Mouse (Mus musculus): ENCODE results near the gene Pde8b. TPM values are rescaled to one million over a fixed set of nuclear protein-coding genes. Genes with fewer than 3 reads are reported as not detected.
A peak's percentile ranks its signal among the peaks of the same experiment; 100 is the strongest.

Gene Pde8b
- polyA plus RNA-seq, 1 experiment, result 6.3 TPM

DNA sequence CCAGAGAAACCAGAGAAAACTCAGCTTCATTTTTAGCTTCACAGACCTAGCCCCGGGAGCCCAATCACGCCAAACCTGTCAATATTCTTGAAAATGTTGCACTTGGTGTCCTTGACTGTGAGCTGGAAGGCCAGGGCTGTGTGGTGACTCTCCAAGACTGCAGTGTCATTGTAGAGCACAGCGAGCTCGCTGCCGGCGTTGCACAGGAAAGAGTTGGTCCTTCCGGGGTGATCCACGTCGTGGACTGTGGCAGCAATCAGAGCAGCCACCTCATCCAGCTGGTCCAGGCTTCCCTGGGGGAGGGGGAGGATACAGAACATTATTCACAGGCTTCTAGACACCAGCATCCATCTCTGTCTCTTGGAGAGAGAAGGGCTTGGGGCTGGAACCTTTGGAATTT is 216.0 kb downstream of the Pde8b start:
- 17% methylated on average over 9 of the region's 9 CpGs for WGBS
- no peak overlapping the region for H3K4me3 ChIP-seq (replicated peaks; ENCODE audit: control insufficient read depth, low read depth, low read length)

DNA sequence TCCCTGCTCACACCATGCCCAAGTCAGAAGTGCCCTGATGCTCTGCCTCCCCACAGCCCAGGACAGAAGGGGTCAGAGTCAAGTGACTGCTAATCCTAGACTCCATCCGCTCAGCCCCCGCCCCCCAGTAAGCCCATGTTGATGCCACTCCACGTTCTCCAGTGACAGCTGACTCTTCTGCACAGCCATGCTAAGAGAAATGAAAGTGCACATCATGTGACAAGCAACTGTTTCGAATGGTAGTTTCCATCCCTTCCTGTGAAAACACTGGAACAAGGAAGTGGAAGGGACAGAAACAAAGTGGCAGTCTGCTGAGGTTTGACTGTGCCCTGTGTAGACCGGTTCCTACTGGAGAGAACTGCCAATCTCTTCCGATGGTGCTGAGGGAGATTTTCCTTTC is 217.2 kb downstream of the Pde8b start:
- H3K4me3 ChIP-seq (replicated peaks; ENCODE audit: control insufficient read depth, low read depth, low read length), result no peak overlapping the region
- no peaks in the 10 kb centered on the region for H3K4me1 ChIP-seq (ENCODE audit: control insufficient read depth, insufficient read depth, low read length)
- TF ChIP-seq POLR2A (IDR thresholded peaks at IDR 0.05; ENCODE audit: borderline replicate concordance, control insufficient read depth, low read depth, low read length) (no peak), CTCF (IDR thresholded peaks at IDR 0.05; ENCODE audit: control insufficient read depth, insufficient read depth, low read length) (no peak)
- no peak overlapping the region for H3K27ac ChIP-seq (ENCODE audit: control insufficient read depth, insufficient read depth, low read depth, low read length, poor library complexity)
- WGBS, result 67% methylated on average over 6 of the region's 6 CpGs

More for the DNA sequence above, 216.0 kb downstream of the Pde8b start:
- TF ChIP-seq CTCF (IDR thresholded peaks at IDR 0.05; ENCODE audit: control insufficient read depth, insufficient read depth, low read length) (no peak), POLR2A (IDR thresholded peaks at IDR 0.05; ENCODE audit: borderline replicate concordance, control insufficient read depth, low read depth, low read length) (no peak)
- H3K27ac ChIP-seq (ENCODE audit: control insufficient read depth, insufficient read depth, low read depth, low read length, poor library complexity), result no peak overlapping the region
- no peaks in the 10 kb centered on the region for H3K4me1 ChIP-seq (ENCODE audit: control insufficient read depth, insufficient read depth, low read length)

DNA sequence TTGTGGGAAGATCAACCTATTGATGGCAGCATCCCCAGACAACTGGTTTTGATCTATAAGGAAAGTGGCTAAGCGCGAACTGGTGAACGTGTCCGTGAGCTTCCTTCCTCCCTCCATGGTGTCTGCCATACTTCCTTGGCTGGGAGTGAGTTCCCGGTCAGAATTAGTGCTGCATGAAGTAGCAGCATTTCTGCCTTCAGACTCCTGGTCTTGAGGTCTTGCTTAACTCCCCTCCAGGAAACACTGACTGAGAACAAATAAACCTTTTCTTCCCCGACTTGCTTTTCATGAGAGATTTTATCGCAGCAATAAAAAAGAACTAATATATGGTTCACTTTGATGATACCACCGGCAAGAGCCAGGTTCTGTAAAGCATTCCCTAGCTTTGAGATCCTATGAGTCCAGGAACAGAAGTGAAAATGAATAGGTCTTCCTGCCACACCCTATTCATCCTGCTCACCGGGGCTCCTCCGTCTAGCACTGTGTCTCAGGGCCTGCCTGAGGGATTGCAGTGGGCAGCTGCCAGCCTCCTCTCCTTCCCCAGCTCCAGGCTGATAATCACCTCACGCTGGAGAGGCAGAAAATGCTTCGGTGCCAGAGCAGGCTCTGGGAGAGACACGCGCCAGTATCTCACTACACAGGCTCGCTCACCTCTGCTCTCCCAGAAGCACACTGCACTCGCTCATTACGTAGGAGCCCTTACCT is 217.9 kb downstream of the Pde8b start:
- no peak overlapping the region for H3K27ac ChIP-seq (ENCODE audit: control insufficient read depth, insufficient read depth, low read depth, low read length, poor library complexity)
- 85% methylated on average over 17 of the region's 17 CpGs for WGBS
- H3K4me3 ChIP-seq (replicated peaks; ENCODE audit: control insufficient read depth, low read depth, low read length), result no peak overlapping the region
- TF ChIP-seq CTCF (IDR thresholded peaks at IDR 0.05; ENCODE audit: control insufficient read depth, insufficient read depth, low read length), result no peak
- TF ChIP-seq POLR2A (IDR thresholded peaks at IDR 0.05; ENCODE audit: borderline replicate concordance, control insufficient read depth, low read depth, low read length), result no peak
- H3K4me1 ChIP-seq (ENCODE audit: control insufficient read depth, insufficient read depth, low read length), result no peaks in the 10 kb centered on the region

DNA sequence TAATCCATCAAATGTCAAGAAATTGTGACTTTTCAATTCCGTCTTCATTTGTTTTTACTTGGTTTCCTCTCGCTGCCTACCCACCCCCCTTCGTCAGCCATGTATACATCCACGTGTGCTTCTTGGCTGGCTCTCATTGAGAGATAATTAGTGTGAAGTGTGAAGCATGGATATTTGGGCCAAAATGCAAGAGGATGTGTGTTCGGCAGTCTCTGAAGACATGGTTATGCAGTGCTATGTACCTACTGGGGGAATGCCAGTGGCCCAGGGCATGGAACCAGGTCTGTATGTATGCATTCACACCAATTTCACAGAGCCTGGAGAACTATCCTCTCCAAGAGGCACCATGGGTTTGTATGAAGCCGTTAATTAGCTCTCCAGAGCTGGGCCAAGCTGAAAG is 219.3 kb downstream of the Pde8b start:
- H3K4me1 ChIP-seq (ENCODE audit: control insufficient read depth, insufficient read depth, low read length), result no peaks in the 10 kb centered on the region
- no peak for TF ChIP-seq POLR2A (IDR thresholded peaks at IDR 0.05; ENCODE audit: borderline replicate concordance, control insufficient read depth, low read depth, low read length)
- no peak for TF ChIP-seq CTCF (IDR thresholded peaks at IDR 0.05; ENCODE audit: control insufficient read depth, insufficient read depth, low read length)
- 88% methylated on average over 6 of the region's 6 CpGs for WGBS
- H3K27ac ChIP-seq (ENCODE audit: control insufficient read depth, insufficient read depth, low read depth, low read length, poor library complexity), result no peak overlapping the region
- H3K4me3 ChIP-seq (replicated peaks; ENCODE audit: control insufficient read depth, low read depth, low read length), result no peak overlapping the region

DNA sequence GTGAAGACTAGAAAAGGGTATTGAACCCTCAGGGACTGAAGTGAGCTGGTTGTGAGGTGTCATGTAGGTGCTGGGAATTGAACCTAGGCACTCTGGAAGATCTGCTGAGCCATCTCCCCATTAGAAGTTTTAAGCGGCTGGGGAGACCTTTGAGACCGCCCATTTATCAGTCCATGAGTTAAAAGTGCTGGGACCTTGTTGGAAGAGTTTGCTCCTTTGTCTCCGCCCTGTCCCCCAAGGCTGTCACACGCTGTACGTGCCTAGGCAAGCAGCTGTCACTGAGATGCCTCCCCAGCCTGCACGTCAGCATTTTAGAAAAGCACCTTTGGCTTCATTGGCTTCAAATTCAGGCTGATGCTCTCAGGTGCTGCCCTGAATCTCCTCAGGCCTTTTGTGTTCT is 229.9 kb downstream of the Pde8b start:
- TF ChIP-seq CTCF (IDR thresholded peaks at IDR 0.05; ENCODE audit: control insufficient read depth, insufficient read depth, low read length) (no peak), POLR2A (IDR thresholded peaks at IDR 0.05; ENCODE audit: borderline replicate concordance, control insufficient read depth, low read depth, low read length) (no peak)
- H3K4me1 ChIP-seq (ENCODE audit: control insufficient read depth, insufficient read depth, low read length), result no peaks in the 10 kb centered on the region; the same call in 1 of the 2 replicates

DNA sequence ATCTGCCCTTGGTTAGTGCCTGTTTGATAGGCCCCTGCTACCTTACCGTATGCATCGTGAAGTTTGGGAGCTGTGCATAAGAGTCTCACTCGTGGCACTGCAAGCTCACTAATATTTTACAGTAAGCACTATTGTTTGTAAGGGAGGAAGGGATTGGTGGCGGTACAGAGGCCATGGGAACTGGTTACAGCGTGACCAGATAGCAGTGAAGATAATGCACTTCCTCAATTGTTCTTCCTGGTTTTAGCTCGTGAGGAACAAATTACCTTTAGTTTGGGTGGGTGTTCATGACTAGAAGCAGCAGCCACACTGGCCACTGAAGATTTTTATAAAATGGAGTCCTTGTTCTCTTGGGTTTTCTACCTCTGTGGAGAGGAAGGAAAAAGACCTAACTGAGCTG is 230.8 kb downstream of the Pde8b start:
- Histone ChIP-seq H3K4me1 (ENCODE audit: control insufficient read depth, insufficient read depth, low read length) (no peaks in the 10 kb centered on the region; the same call in 1 of the 2 replicates), H3K4me3 (replicated peaks; ENCODE audit: control insufficient read depth, low read depth, low read length) (no peak overlapping the region), H3K27ac (ENCODE audit: control insufficient read depth, insufficient read depth, low read depth, low read length, poor library complexity) (no peak overlapping the region)
- no peak for TF ChIP-seq POLR2A (IDR thresholded peaks at IDR 0.05; ENCODE audit: borderline replicate concordance, control insufficient read depth, low read depth, low read length)
- 34% methylated on average over 6 of the region's 6 CpGs for WGBS

More for the DNA sequence above, 229.9 kb downstream of the Pde8b start:
- Histone ChIP-seq H3K27ac (ENCODE audit: control insufficient read depth, insufficient read depth, low read depth, low read length, poor library complexity) (no peak overlapping the region), H3K4me3 (replicated peaks; ENCODE audit: control insufficient read depth, low read depth, low read length) (no peak overlapping the region)
- WGBS, result 84% methylated on average over 6 of the region's 6 CpGs

DNA sequence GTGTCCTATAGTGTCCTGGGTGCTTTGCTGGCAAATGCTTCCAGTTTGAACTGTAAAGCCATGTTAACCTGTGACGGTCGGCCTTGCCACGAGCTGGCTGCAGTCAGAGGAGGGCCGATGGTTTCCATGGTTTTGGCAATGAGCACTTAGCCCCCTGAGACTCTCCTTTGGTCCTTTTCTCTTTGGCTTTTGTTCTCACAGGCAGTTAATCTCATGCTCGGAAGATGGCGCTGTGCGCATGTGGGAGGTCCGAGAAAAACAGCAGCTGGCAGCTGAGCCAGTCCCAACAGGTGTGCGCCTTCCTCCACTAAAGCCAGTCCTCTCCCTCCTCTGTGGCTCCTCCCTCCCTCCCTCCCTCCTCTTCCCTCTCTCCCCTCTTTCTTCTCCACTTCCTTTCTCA is 232.2 kb downstream of the Pde8b start:
- H3K4me3 ChIP-seq (replicated peaks; ENCODE audit: control insufficient read depth, low read depth, low read length), result no peak overlapping the region
- no peak overlapping the region for H3K27ac ChIP-seq (ENCODE audit: control insufficient read depth, insufficient read depth, low read depth, low read length, poor library complexity)
- no peaks in the 10 kb centered on the region; the same call in 1 of the 2 replicates for H3K4me1 ChIP-seq (ENCODE audit: control insufficient read depth, insufficient read depth, low read length)
- TF ChIP-seq CTCF (IDR thresholded peaks at IDR 0.05; ENCODE audit: control insufficient read depth, insufficient read depth, low read length) (peak; percentile 46), POLR2A (IDR thresholded peaks at IDR 0.05; ENCODE audit: borderline replicate concordance, control insufficient read depth, low read depth, low read length) (no peak)
- WGBS, result 49% methylated on average over 9 of the region's 9 CpGs

DNA sequence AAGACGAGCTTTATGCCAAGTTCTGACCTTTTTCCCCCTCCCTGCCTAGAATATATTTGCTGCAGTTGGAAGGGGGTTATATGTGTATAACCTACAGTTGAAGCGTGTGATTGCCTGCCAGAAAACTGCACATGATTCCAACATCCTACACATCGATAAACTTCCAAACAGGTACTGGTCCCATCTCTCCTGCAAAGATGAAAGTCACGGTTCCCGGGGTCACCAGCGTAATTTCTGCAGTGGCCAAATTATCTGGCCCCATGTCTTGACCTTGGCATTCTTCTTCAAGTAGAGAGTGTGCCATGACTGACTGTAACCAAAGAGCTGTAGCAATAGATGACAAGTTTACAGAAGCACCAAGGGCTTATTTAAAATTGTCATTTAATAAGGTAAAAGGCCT is 232.9 kb downstream of the Pde8b start:
- no peak for TF ChIP-seq CTCF (IDR thresholded peaks at IDR 0.05; ENCODE audit: control insufficient read depth, insufficient read depth, low read length)
- no peak for TF ChIP-seq POLR2A (IDR thresholded peaks at IDR 0.05; ENCODE audit: borderline replicate concordance, control insufficient read depth, low read depth, low read length)
- Histone ChIP-seq H3K4me1 (ENCODE audit: control insufficient read depth, insufficient read depth, low read length) (no peaks in the 10 kb centered on the region; the same call in 1 of the 2 replicates), H3K4me3 (replicated peaks; ENCODE audit: control insufficient read depth, low read depth, low read length) (no peak overlapping the region), H3K27ac (ENCODE audit: control insufficient read depth, insufficient read depth, low read depth, low read length, poor library complexity) (no peak overlapping the region)
- 89% methylated on average over 6 of the region's 6 CpGs for WGBS

Measured in bone marrow, adult 2 months (tissue).